Mouse (Mus musculus) stomach, embryonic 14.5 days (tissue): ENCODE measurements around the gene Acsm2. TPM values are rescaled to one million over a fixed set of nuclear protein-coding genes. Genes with fewer than 3 reads are reported as not detected.

Experiments used
- ATAC-seq: fragments of 200-750 bp; cut with Nextera tagmentation; 2 replicates; pipeline ENCODE4 v1.8.0; 2017; ENCODE audit warnings: low read depth, moderate TSS enrichment; ENCODE audit not compliant: insufficient number of reproducible peaks, insufficient read depth, low FRiP score
- H3K27ac ChIP-seq: fragments of 300-500 bp; sonication (generic); 2 replicates; pipeline ENCODE4 v1.5.1; 2014; ENCODE audit warnings: mild to moderate bottlenecking, low read length, moderate library complexity, mixed read lengths
- H3K27me3 ChIP-seq: fragments of 300-500 bp; sonication (generic); 2 replicates; pipeline ENCODE4 v1.6.1; 2014; ENCODE audit warnings: low read length, control low read depth, mixed read lengths; ENCODE audit not compliant: control insufficient read depth, insufficient read depth
- H3K36me3 ChIP-seq: fragments of 300-500 bp; sonication (generic); 2 replicates; pipeline ENCODE4 v1.6.1; 2014; ENCODE audit warnings: mild to moderate bottlenecking, control low read depth, low read length, moderate library complexity, mixed read lengths; ENCODE audit not compliant: control insufficient read depth, insufficient read depth
- H3K4me1 ChIP-seq: fragments of 300-500 bp; sonication (generic); 2 replicates; pipeline ENCODE4 v1.6.1; 2014; ENCODE audit warnings: low read length, control low read depth, mixed read lengths; ENCODE audit not compliant: control insufficient read depth, insufficient read depth
- H3K4me2 ChIP-seq: fragments of 300-500 bp; sonication (generic); replicated peaks from 2 replicates; pipeline ENCODE4 v1.6.1; 2014; ENCODE audit warnings: low read depth, low read length, control low read depth
- H3K4me3 ChIP-seq: fragments of 300-500 bp; sonication (generic); 2 replicates; pipeline ENCODE4 v1.5.1; 2014; ENCODE audit warnings: low read depth, low read length, control low read depth
- H3K9ac ChIP-seq: fragments of 300-500 bp; sonication (generic); replicated peaks from 2 replicates; pipeline ENCODE4 v1.6.1; 2014; ENCODE audit warnings: low read depth, mild to moderate bottlenecking, control low read depth, low read length, moderate library complexity, mixed read lengths
- H3K9me3 ChIP-seq: fragments of 300-500 bp; sonication (generic); 2 replicates; pipeline ENCODE4 v1.6.1; 2016; ENCODE audit warnings: low read depth, low read length, control low read depth; ENCODE audit not compliant: control insufficient read depth
- WGBS: fragments of 180-500 bp; shearing (Covaris S2); extraction: QIAGEN DNeasy Blood & Tissue Kit; methylation state at CpG from one replicate; pipeline ENCODE4 v1.1.7; 2014; 5-methylcytosine and 5-hydroxymethylcytosine counted together
- polyA plus RNA-seq: library from polyadenylated mRNA; unstranded; fragments of >200 nt; fragmentation: Nextera tagmentation; extraction: Ambion mirVana; gene quantifications from 2 replicates; pipeline ENCODE4 v1.2.1, GENCODE M21; 2014

Gene Acsm2
- polyA plus RNA-seq, 1 experiment from 2014 or later, result not detected

DNA sequence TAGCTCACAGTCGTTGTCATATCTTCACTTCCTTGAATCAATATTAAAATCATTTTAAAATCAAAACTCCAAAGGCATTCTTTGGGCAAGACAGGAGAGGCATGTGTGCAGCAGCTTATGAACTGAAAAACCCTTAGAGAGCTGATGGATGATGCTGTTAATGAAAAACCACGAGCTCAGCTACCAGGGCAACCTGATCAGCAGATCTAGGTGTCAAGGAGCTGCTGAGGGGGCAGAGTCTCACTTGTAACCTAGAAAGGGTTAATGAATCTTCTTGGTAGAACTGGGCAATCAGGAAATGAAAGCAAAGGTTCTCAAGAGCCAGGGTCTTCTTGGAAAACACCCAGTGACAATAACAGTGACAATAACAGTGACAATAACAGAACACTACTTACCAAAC is 42.4 kb downstream of the Acsm2 start:
- ATAC-seq, result no peak
- Histone ChIP-seq H3K4me1 (no peaks in the 10 kb centered on the region), H3K4me3 (no peak overlapping the region), H3K36me3 (no peaks in the 10 kb centered on the region), H3K4me2 (no peak overlapping the region), H3K9me3 (no peaks in the 10 kb centered on the region), H3K27ac (no peak overlapping the region), H3K27me3 (no peaks in the 10 kb centered on the region), H3K9ac (no peak overlapping the region)
- WGBS, result 52% methylated on average over 2 of the region's 2 CpGs

DNA sequence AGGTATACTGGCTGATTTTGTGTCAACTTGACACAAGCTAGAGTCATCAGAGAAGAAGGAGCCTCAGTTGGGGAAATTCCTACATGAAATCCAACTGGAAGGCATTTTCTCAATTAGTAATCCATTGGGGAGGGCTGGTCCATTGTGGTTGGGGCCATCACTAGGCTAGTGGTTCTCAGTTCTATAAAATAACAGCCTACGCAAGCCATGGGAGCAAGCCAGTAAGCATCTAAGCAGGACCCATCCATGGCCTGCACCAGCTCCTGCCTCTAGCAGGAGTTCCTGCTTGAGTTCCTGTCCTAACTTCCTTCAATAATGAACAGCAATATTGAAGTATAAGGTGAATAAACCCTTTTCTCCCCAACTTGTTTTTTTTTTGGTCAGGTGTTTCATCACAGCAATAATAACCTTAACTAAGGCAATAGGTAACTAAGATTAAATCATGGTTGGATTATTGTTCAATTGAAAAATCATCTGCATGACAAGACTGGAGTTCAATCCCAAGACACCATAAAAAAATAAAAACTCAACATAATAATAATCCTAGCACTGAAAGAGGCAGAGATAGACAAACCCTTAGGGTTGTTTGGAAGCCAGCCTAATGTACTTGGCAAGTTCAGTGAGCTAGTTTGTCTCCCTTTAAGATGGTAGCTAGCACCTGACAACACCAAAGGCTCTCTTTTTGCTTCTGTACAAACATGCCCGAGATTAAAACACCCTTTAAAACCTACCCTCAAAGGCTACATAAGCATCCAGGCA is 47.2 kb downstream of the Acsm2 start:
- no peaks in the 10 kb centered on the region for H3K27me3 ChIP-seq
- no peaks in the 10 kb centered on the region for H3K36me3 ChIP-seq
- no peak overlapping the region for H3K27ac ChIP-seq
- 79% methylated on average over 2 of the region's 2 CpGs for WGBS
- H3K4me3 ChIP-seq, result no peak overlapping the region
- H3K9me3 ChIP-seq, result no peaks in the 10 kb centered on the region
- no peaks in the 10 kb centered on the region for H3K4me1 ChIP-seq
- no peak overlapping the region for H3K9ac ChIP-seq
- no peak overlapping the region for H3K4me2 ChIP-seq
- no peak for ATAC-seq

DNA sequence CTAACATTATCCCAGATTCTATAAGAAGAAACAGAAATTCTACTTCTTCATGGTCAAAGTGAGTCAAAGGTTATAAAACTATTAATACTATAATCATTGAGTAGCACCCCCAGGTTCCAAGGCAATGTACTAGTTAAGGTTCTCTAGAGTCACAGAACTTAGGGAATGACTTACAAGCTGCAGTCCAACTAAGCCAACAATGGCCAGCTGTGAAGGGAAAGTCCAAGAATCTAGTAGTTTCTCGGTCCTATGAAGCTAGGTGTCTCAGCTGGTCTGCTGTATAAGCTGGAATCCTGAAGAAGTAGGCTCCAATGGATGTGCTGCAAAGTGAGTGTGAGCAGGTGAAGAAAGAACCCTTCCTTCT is 47.8 kb downstream of the Acsm2 start:
- H3K4me3 ChIP-seq, result no peak overlapping the region
- H3K4me2 ChIP-seq, result no peak overlapping the region
- H3K27ac ChIP-seq, result no peak overlapping the region
- ATAC-seq, result no peak
- no peak overlapping the region for H3K9ac ChIP-seq
- 66% methylated on average over 1 of the region's 1 CpGs for WGBS
- no peaks in the 10 kb centered on the region for H3K27me3 ChIP-seq
- H3K9me3 ChIP-seq, result no peaks in the 10 kb centered on the region
- no peaks in the 10 kb centered on the region for H3K36me3 ChIP-seq
- no peaks in the 10 kb centered on the region for H3K4me1 ChIP-seq

DNA sequence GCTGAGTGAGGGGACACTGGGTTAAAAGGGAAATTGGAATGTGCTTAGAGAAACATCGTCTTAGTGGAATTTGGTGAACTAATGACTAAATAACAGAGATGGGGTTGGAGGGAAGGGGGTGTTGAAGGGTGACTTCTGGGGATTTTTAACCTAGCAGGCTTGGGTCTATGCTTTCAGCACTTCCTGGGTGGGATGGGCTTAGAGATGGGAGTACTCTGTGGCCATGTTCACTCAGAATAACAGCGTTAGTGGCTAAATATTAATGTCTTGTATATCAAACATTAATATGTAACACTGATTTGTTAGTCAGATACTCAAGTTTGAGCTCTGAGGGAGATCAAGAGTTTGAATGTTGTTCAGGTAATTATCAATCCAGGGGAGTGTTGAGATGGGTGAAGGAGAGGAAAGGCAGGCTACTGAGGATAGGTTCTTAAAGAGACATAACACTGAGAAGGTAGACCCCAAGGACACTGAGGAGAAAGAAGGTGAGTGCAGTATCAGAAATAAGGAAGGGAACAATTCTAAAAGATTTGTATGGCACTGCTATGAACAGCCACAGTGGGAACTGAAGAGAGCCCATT is 50.9 kb downstream of the Acsm2 start:
- WGBS, result 66% methylated on average over 2 of the region's 2 CpGs
- ATAC-seq, result no peak

DNA sequence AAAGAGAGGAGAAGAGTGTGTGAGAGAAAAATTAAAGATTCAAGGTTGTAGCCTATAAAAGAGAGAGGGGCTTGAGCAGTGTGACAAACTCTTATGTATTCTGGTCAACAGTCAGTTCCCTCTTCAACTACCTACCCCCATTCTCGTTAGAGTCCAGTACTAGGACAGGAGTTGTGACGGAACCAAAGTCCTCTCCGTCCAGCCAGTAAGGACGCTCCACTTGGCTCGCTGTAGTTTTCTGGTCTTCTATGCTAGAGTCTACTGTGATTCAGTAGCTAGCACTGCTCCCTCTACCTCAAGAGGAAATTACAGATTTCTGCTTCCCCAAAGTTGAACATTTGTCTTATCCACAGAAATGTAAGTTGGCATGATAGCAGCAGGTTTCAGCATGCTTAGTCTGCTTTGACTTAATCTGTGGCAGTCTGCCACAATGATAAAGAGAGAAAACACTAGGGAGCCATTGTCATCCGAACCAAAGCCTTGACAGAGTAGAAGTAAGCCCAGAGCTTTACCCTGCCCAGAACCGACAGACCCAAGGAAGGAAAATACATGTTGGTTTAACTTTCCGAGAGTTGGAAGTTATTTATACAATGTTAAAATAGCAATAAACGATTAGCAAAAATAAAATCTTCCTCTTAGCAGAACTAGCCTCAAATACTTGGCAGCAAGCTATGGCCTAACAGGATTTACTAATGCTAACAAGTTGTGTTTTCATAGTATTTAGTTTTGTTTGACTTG is 52.0 kb downstream of the Acsm2 start:
- Histone ChIP-seq H3K9ac (no peak overlapping the region), H3K9me3 (no peaks in the 10 kb centered on the region), H3K27ac (no peak overlapping the region), H3K4me2 (no peak overlapping the region), H3K36me3 (no peaks in the 10 kb centered on the region), H3K4me1 (no peaks in the 10 kb centered on the region), H3K27me3 (no peaks in the 10 kb centered on the region), H3K4me3 (no peak overlapping the region)
- ATAC-seq, result no peak
- 74% methylated on average over 9 of the region's 9 CpGs for WGBS

More for the DNA sequence above, 50.9 kb downstream of the Acsm2 start:
- Histone ChIP-seq H3K36me3 (no peaks in the 10 kb centered on the region), H3K4me3 (no peak overlapping the region), H3K9me3 (no peaks in the 10 kb centered on the region), H3K27ac (no peak overlapping the region), H3K4me1 (no peaks in the 10 kb centered on the region), H3K4me2 (no peak overlapping the region), H3K27me3 (no peaks in the 10 kb centered on the region), H3K9ac (no peak overlapping the region)

DNA sequence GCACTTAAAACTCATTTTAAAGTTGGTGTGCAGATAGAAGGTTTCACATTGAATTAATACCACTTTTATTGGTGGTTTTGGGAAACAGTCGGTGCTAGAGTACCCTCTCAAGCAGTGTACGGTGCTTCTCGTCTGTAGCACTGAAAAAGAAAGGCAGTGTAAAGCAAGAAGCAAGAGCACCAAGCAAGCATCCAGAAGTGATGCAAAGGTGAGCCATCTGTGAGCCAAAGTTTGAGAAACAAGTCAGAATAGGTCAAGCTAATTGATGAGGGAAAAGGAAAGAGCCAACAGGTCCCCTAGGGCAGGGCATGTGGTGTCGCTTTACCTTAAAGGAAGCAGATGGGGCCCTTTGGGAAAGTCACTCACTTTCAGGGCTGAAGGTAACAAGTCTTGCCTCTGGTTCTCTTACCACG is 52.5 kb downstream of the Acsm2 start, which contains the start of gene Acsm1:
Acsm1 (plus strand) TSS at position 363 of the 413 bp plus-strand sequence.
- no peak for ATAC-seq
- no peak within 1 kb of the TSS for H3K27ac ChIP-seq
- no peak within 1 kb of the TSS for H3K4me2 ChIP-seq
- H3K27me3 ChIP-seq, result no peaks in the 10 kb centered on the region
- H3K36me3 ChIP-seq, result no peaks in the 10 kb centered on the region
- H3K4me1 ChIP-seq, result no peaks in the 10 kb centered on the region
- WGBS, result 67% methylated on average over 5 of the region's 5 CpGs
- H3K9ac ChIP-seq, result no peak within 1 kb of the TSS
- no peaks in the 10 kb centered on the region for H3K9me3 ChIP-seq
- no peak within 1 kb of the TSS for H3K4me3 ChIP-seq

DNA sequence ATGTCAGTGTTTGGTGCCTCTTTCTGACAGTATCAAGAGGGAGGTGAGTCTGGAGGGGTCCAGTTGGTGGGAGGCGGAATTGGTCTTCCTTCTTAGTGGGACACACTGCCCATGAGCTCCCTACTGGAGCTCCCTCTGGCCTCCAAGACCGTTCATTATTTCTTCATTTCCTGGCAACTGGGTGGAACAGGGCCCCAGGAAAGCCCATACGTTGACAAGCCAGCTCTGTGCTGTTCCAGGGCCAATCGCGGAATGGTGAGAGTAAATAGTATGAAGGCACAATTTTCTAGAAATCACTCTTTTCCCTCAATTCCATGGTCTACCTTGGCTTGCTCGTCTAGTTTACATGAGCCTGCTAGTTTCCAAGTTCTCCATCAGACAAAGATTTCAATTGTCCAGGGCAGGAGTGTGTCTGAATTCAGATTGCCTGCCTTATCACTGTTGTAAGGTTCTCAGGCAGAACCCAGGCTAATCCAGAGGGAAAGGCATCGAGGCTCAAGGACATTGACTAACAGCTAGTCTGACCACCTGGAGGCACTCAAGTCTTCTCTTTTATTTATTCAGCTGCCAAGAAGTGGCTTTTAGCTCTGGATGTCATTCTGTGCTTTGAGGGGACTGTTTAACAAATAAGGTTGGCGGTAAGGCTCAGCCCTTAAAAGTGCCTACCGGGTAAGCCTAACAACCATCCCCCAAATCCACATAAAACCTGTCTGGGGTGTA is 53.8 kb downstream of the Acsm2 start:
- no peaks in the 10 kb centered on the region for H3K9me3 ChIP-seq
- no peaks in the 10 kb centered on the region for H3K27me3 ChIP-seq
- no peaks in the 10 kb centered on the region for H3K36me3 ChIP-seq
- no peak overlapping the region for H3K4me2 ChIP-seq
- no peak overlapping the region for H3K27ac ChIP-seq
- ATAC-seq, result no peak
- 57% methylated on average over 9 of the region's 9 CpGs for WGBS
- no peaks in the 10 kb centered on the region for H3K4me1 ChIP-seq
- no peak overlapping the region for H3K4me3 ChIP-seq
- no peak overlapping the region for H3K9ac ChIP-seq

DNA sequence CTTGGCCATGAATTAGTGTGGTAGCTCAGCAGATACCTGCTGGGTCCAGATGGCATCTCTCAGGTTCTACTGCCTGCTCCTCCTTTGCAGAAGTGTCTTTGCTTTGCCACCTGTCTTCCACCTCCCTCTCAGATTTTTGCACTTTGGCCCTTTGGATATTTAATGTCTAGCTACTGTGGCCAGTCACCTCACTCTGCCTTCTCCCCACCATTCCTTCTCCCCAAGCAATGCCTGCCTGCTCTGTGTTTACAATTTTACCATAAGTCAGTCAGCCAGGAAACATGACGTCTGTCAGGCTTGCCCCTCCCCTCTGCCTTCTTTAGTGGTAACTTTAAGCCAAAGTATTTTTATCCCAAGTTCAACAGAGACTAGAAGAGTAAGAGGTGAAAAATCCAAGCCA is 62.4 kb downstream of the Acsm2 start:
- H3K9me3 ChIP-seq, result no peaks in the 10 kb centered on the region
- H3K27me3 ChIP-seq, result no peaks in the 10 kb centered on the region
- no peak overlapping the region for H3K4me3 ChIP-seq
- no peak for ATAC-seq
- no peak overlapping the region for H3K9ac ChIP-seq
- no peaks in the 10 kb centered on the region for H3K4me1 ChIP-seq
- no peak overlapping the region for H3K4me2 ChIP-seq
- H3K36me3 ChIP-seq, result no peaks in the 10 kb centered on the region
- WGBS, result 15% methylated on average over 1 of the region's 1 CpGs
- H3K27ac ChIP-seq, result no peak overlapping the region
